9 mouse cellular contexts compared by ENCODE assay signal in genomic region chr9:30844079-30844563, GRCm38 (mm10).
DNase-seq lines count a peak whose midpoint lies in the region; ATAC-seq lines count a peak whose summit lies in the region.
"Had no signal": no experiment of that assay in that cellular context is flagged by ENCODE, and none has a peak within 500 bp of the region (broad histone marks: within the 10 kb centered on the region; RNA-seq: fewer than 3 reads in every experiment).

No protein-coding gene starts in this region.

- H3K9ac ChIP-seq in lung, embryonic 15.5 days = no peak overlapping the region
- no peak overlapping the region for H3K9ac ChIP-seq in midbrain, embryonic 15.5 days
- H3K9ac ChIP-seq: liver, embryonic 13.5 days had no signal

- no peak overlapping the region for H3K4me3 ChIP-seq in lung, embryonic 15.5 days
- H3K4me3 ChIP-seq in midbrain, embryonic 15.5 days = no peak overlapping the region
- H3K4me3 ChIP-seq: liver, embryonic 13.5 days had no signal

- DNase-seq in layer of hippocampus, adult 9-11 months = peak; percentile 6
- no peak for DNase-seq in layer of hippocampus, adult 9-10 months (ENCODE audit: low spot score)
- DNase-seq in embryo, embryonic 10 days (ENCODE audit: low spot score) = peak; percentile 33
- DNase-seq in heart, adult 11 months = peak; percentile 99
- DNase-seq in c-Kit-positive CD71-positive TER-119-positive erythroid progenitor cells, embryonic 14.5 days (ENCODE audit: low spot score) = no peak
- DNase-seq in right cerebral cortex, postnatal 4 days = no peak
- DNase-seq: liver, embryonic 13.5 days had no signal

- H3K9me3 ChIP-seq in lung, embryonic 15.5 days = no peaks in the 10 kb centered on the region
- no peaks in the 10 kb centered on the region for H3K9me3 ChIP-seq in midbrain, embryonic 15.5 days
- H3K9me3 ChIP-seq: liver, embryonic 13.5 days had no signal

- no peak overlapping the region for H3K27ac ChIP-seq in lung, embryonic 15.5 days
- no peak overlapping the region for H3K27ac ChIP-seq in midbrain, embryonic 15.5 days
- H3K27ac ChIP-seq: liver, embryonic 13.5 days had no signal

- H3K36me3 ChIP-seq in lung, embryonic 15.5 days = no peaks in the 10 kb centered on the region
- H3K36me3 ChIP-seq in midbrain, embryonic 15.5 days (replicated peaks) = no peaks in the 10 kb centered on the region
- H3K36me3 ChIP-seq: liver, embryonic 13.5 days had no signal

- WGBS in lung, embryonic 15.5 days = 16% methylated on average over 8 of the region's 8 CpGs
- WGBS in midbrain, embryonic 15.5 days = 78% methylated on average over 8 of the region's 8 CpGs

- 0 out of 2 replicates have a peak, but pooled peaks cover 4% of the 10 kb centered on the region for H3K27me3 ChIP-seq in lung, embryonic 15.5 days
- H3K27me3 ChIP-seq in midbrain, embryonic 15.5 days (replicated peaks) = no peaks in the 10 kb centered on the region
- H3K27me3 ChIP-seq: liver, embryonic 13.5 days had no signal

- H3K4me2 ChIP-seq in lung, embryonic 15.5 days = no peak overlapping the region
- no peak overlapping the region for H3K4me2 ChIP-seq in midbrain, embryonic 15.5 days
- H3K4me2 ChIP-seq: liver, embryonic 13.5 days had no signal

- H3K4me1 ChIP-seq in lung, embryonic 15.5 days = no peaks in the 10 kb centered on the region
- H3K4me1 ChIP-seq in midbrain, embryonic 15.5 days = no peaks in the 10 kb centered on the region
- H3K4me1 ChIP-seq: liver, embryonic 13.5 days had no signal

- peak; percentile 82 for ATAC-seq in lung, embryonic 15.5 days (ENCODE audit: borderline replicate concordance, extremely low read depth, low FRiP score, low TSS enrichment)
- ATAC-seq in midbrain, embryonic 15.5 days (replicated peaks) = no peak

Comparison
In these comparisons a context has a peak if more than half of its experiments do, and no peak if none do; other contexts are left out.
1. DNase-seq: peak in layer of hippocampus, adult 9-11 months (single experiment), embryo, embryonic 10 days (single experiment) and heart, adult 11 months (single experiment); none in layer of hippocampus, adult 9-10 months (single experiment), c-Kit-positive CD71-positive TER-119-positive erythroid progenitor cells, embryonic 14.5 days (single experiment) and right cerebral cortex, postnatal 4 days (single experiment).